Mouse (Mus musculus) embryonic stem cell, embryonic (primary cell): Measurements from ENCODE around the gene Heg1.

Experiments
- CTCF ChIA-PET, 4 experiments: fragments of 300-600 bp in 2 of 4; fragments of 350-600 bp in 2 of 4; sonication (Branson Sonifier 250); formaldehyde crosslinking; loops; one replicate each; lab custom pipeline; 2022; ENCODE audit warnings: inconsistent platforms in 2 of 4; lab: Charles Lee
- POLR2A ChIA-PET, 4 experiments: fragments of 300-600 bp in 2 of 4; fragments of 350-600 bp in 2 of 4; sonication (Branson Sonifier 250); formaldehyde crosslinking; loops; one replicate each; lab custom pipeline; 2022; ENCODE audit warnings: antibody characterized with exemption in 4 of 4, inconsistent platforms in 1 of 4; lab: Charles Lee

Gene Heg1

GRCm38 (mm10) chr16:33693553-33693952, 9.4 kb downstream of the Heg1 start:
- CTCF ChIA-PET: interaction anchor here in 1 of 4 experiments (0.8 kb wide), 1 partner anchor 21 kb away, joined by 4 read pairs; no protein-coding TSS in a partner anchor
- POLR2A ChIA-PET: interaction anchor here in 1 of 4 experiments (0.7 to 1.3 kb wide), 2 partner anchors 17 to 83 kb away, joined by 3 read pairs; no protein-coding TSS in a partner anchor

- ChIA-PET CTCF (interaction anchor here in 3 of 4 experiments (0.5 to 1.0 kb wide), 3 partner anchors 36 to 58 kb away, joined by 3 to 7 read pairs (median 5); no protein-coding TSS in a partner anchor), POLR2A (interaction anchor here in 3 of 4 experiments (0.7 to 1.0 kb wide), 4 partner anchors 11 to 340 kb away, joined by 3 to 5 read pairs (median 3); no protein-coding TSS in a partner anchor)
Measured at GRCm38 (mm10) chr16:33696811-33697575, 12.8 kb downstream of the Heg1 start.

- CTCF ChIA-PET: interaction anchor here in 3 of 4 experiments (0.5 to 1.1 kb wide), 3 partner anchors 37 to 322 kb away, joined by 3 read pairs; no protein-coding TSS in a partner anchor
- POLR2A ChIA-PET: interaction anchor here in 1 of 4 experiments (1.0 to 1.3 kb wide), 2 partner anchors 28 to 361 kb away, joined by 3 read pairs; no protein-coding TSS in a partner anchor
Measured at GRCm38 (mm10) chr16:33697576-33698276, 13.6 kb downstream of the Heg1 start.

GRCm38 (mm10) chr16:33698277-33698790, 14.2 kb downstream of the Heg1 start:
- POLR2A ChIA-PET: interaction anchor here in 1 of 4 experiments (1.3 kb wide), 1 partner anchor 361 kb away, joined by 3 read pairs; no protein-coding TSS in a partner anchor
- CTCF ChIA-PET: interaction anchor here in 1 of 4 experiments (1.1 kb wide), 1 partner anchor 138 kb away, joined by 3 read pairs; no protein-coding TSS in a partner anchor

- ChIA-PET CTCF (interaction anchor here in 2 of 4 experiments (0.6 to 0.8 kb wide), 2 partner anchors 9 to 39 kb away, joined by 3 to 4 read pairs; no protein-coding TSS in a partner anchor), POLR2A (interaction anchor here in 3 of 4 experiments (0.7 to 2.5 kb wide), 8 partner anchors 11 to 269 kb away, joined by 3 to 9 read pairs (median 4); no protein-coding TSS in a partner anchor)
Measured at GRCm38 (mm10) chr16:33700584-33700983, 16.4 kb downstream of the Heg1 start.

GRCm38 (mm10) chr16:33701872-33702271, 17.7 kb downstream of the Heg1 start:
- CTCF ChIA-PET: interaction anchor here in 1 of 4 experiments (0.5 kb wide), 1 partner anchor 535 kb away, joined by 9 read pairs; no protein-coding TSS in a partner anchor
- POLR2A ChIA-PET: interaction anchor here in 2 of 4 experiments (1.0 to 1.6 kb wide), 2 partner anchors 13 to 164 kb away, joined by 3 to 4 read pairs; no protein-coding TSS in a partner anchor

GRCm38 (mm10) chr16:33704289-33704688, 20.1 kb downstream of the Heg1 start:
- ChIA-PET POLR2A (interaction anchor here in 1 of 4 experiments (0.6 to 0.9 kb wide), 2 partner anchors 10 to 510 kb away, joined by 3 read pairs; no protein-coding TSS in a partner anchor), CTCF (interaction anchor here in 3 of 4 experiments (0.5 to 1.8 kb wide), 4 partner anchors 10 to 106 kb away, joined by 3 to 10 read pairs (median 4); no protein-coding TSS in a partner anchor)

- CTCF ChIA-PET: interaction anchor here in 1 of 4 experiments (0.5 kb wide), 1 partner anchor 1059 kb away, joined by 3 read pairs; no protein-coding TSS in a partner anchor
Measured at GRCm38 (mm10) chr16:33705258-33705657, 21.1 kb downstream of the Heg1 start.

GRCm38 (mm10) chr16:33706111-33706890, 22.1 kb downstream of the Heg1 start:
- ChIA-PET CTCF (interaction anchor here in 1 of 4 experiments (0.6 kb wide), 1 partner anchor 172 kb away, joined by 3 read pairs; no protein-coding TSS in a partner anchor), POLR2A (no interaction called here)

More at GRCm38 (mm10) chr16:33705258-33705657, 21.1 kb downstream of the Heg1 start:
- POLR2A ChIA-PET: interaction anchor here in 2 of 4 experiments (0.7 to 1.0 kb wide), 2 partner anchors 9 kb away, joined by 3 to 4 read pairs; no protein-coding TSS in a partner anchor

GRCm38 (mm10) chr16:33708031-33708430, 23.9 kb downstream of the Heg1 start:
- CTCF ChIA-PET: interaction anchor here in 2 of 4 experiments (0.6 to 1.2 kb wide), 2 partner anchors 31 to 112 kb away, joined by 3 to 4 read pairs; no protein-coding TSS in a partner anchor
- POLR2A ChIA-PET: interaction anchor here in 3 of 4 experiments (0.6 to 1.2 kb wide), 7 partner anchors 11 to 296 kb away, joined by 3 read pairs; no protein-coding TSS in a partner anchor

- POLR2A ChIA-PET: interaction anchor here in 1 of 4 experiments (1.0 to 1.2 kb wide), 2 partner anchors 9 to 13 kb away, joined by 3 read pairs; no protein-coding TSS in a partner anchor
- CTCF ChIA-PET: no interaction called here
Measured at GRCm38 (mm10) chr16:33708585-33709397, 24.6 kb downstream of the Heg1 start.

GRCm38 (mm10) chr16:33714271-33714670, 30.1 kb downstream of the Heg1 start:
- POLR2A ChIA-PET: interaction anchor here in 3 of 4 experiments (0.6 to 2.7 kb wide), 23 partner anchors 9 to 658 kb away, joined by 3 to 20 read pairs (median 3); partner anchors contain the start of genes Iqcg (in 2 of the 3), Osbpl11 (in 1 of the 3) and Rpl35a (in 1 of the 3)
- CTCF ChIA-PET: interaction anchor here (0.6 to 2.8 kb wide), 30 partner anchors 9 to 567 kb away, joined by 3 to 10 read pairs (median 3); no protein-coding TSS in a partner anchor

- ChIA-PET CTCF (interaction anchor here in 2 of 4 experiments (0.6 to 1.9 kb wide), 3 partner anchors 9 to 285 kb away, joined by 3 to 10 read pairs (median 5); no protein-coding TSS in a partner anchor), POLR2A (no interaction called here)
Measured at GRCm38 (mm10) chr16:33723241-33723640, 39.1 kb downstream of the Heg1 start.

GRCm38 (mm10) chr16:33723983-33724382, 39.8 kb downstream of the Heg1 start:
- CTCF ChIA-PET: interaction anchor here in 2 of 4 experiments (0.6 to 1.9 kb wide), 3 partner anchors 10 to 398 kb away, joined by 3 to 10 read pairs (median 5); no protein-coding TSS in a partner anchor
- POLR2A ChIA-PET: interaction anchor here in 1 of 4 experiments (1.2 kb wide), 1 partner anchor 11 kb away, joined by 3 read pairs; no protein-coding TSS in a partner anchor

GRCm38 (mm10) chr16:33726261-33726660, 42.1 kb downstream of the Heg1 start:
- POLR2A ChIA-PET: interaction anchor here in 1 of 4 experiments (1.0 to 1.1 kb wide), 2 partner anchors 12 to 29 kb away, joined by 3 read pairs; no protein-coding TSS in a partner anchor
- CTCF ChIA-PET: interaction anchor here in 1 of 4 experiments (1.2 to 1.7 kb wide), 2 partner anchors 12 to 166 kb away, joined by 3 to 6 read pairs; no protein-coding TSS in a partner anchor
